Mouse (Mus musculus): ENCODE measurements around the gene Cnpy2.
A peak's percentile ranks its signal among the peaks of the same experiment; 100 is the strongest.

The Cnpy2 gene

GRCm38 (mm10) chr10:128369218-128369543, 46.9 kb downstream of the Cnpy2 start:
- DNase-seq = no peak

- DNase-seq = no peak
Observed at GRCm38 (mm10) chr10:128369599-128369998, 47.3 kb downstream of the Cnpy2 start.

- no peak for DNase-seq
Observed at GRCm38 (mm10) chr10:128370021-128370420, 47.8 kb downstream of the Cnpy2 start.

- DNase-seq = no peak
Observed at GRCm38 (mm10) chr10:128370601-128371000, 48.3 kb downstream of the Cnpy2 start.

- DNase-seq = no peak
Observed at GRCm38 (mm10) chr10:128372142-128372541, 49.9 kb downstream of the Cnpy2 start.

DNA sequence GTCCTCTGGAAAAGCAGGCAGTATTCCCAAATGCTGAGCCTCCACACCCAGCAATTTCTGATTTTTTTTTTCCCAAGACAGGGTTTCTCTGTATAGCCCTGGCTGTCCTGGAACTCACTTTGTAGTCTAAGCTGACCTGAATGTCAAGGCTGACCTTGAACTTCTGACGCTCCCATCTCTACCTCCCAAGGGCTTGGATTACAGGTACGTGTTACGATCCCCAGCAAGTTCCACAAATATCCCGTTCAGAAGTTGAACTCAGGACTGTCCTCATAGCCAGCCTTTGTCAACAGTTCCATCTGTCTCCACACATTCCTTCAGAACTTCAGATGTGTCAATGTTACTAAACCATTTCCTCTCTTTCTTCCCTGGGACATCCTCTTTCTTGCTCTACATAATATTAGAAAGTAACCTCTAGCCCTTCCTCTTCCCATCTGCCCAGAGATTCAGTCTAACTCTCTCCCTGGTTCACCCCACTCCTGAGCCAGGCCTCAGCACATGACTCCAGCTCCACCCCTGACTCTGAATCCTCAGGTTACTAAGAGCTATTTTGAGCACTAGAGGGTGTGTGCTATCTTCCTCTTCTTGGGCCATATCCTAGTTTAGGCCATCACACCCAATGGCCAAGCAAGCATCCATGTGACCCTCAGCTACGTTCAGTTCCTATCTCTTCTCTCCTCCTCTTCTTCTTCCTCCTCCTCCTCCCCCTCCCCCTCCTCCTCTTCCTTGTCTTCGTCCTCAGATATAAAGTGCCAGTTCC, 50.9 kb downstream of the Cnpy2 start:
- DNase-seq = no peak

GRCm38 (mm10) chr10:128374393-128374792, 52.1 kb downstream of the Cnpy2 start:
- DNase-seq = no peak

DNA sequence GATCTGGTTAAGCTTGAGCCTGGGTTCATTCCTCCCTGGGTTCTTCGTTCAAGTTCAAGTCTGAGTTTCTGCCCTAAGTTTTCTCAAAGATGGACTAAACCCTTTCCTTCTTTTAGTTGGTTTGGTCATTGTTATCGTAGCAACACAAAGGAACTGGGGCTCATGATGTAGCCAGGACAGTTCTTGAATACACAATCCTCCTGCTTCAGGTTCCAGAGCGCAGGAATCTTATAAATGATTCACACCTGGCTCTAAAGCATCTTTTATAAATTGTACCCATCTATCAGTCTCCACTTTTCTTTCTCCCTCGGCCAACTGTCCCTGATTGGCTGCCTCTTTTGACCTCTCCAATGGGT, 53.8 kb downstream of the Cnpy2 start:
- DNase-seq = no peak

- DNase-seq = peak; percentile 78 to 92
Observed at GRCm38 (mm10) chr10:128376455-128377211, 54.4 kb downstream of the Cnpy2 start, which contains the start of gene Ankrd52. TSS of gene Ankrd52 (plus strand) at chr10:128377115.
